Mouse (Mus musculus) spleen, postnatal 10 days (tissue): ENCODE measurements around the gene Myo1h.

Experiments
- DNase-seq, 2 experiments: peaks; one replicate each; pipeline ENCODE4 v3.0.0; 2021 to 2022; ENCODE audit warnings: low spot score in 2 of 2

Gene Myo1h

DNA sequence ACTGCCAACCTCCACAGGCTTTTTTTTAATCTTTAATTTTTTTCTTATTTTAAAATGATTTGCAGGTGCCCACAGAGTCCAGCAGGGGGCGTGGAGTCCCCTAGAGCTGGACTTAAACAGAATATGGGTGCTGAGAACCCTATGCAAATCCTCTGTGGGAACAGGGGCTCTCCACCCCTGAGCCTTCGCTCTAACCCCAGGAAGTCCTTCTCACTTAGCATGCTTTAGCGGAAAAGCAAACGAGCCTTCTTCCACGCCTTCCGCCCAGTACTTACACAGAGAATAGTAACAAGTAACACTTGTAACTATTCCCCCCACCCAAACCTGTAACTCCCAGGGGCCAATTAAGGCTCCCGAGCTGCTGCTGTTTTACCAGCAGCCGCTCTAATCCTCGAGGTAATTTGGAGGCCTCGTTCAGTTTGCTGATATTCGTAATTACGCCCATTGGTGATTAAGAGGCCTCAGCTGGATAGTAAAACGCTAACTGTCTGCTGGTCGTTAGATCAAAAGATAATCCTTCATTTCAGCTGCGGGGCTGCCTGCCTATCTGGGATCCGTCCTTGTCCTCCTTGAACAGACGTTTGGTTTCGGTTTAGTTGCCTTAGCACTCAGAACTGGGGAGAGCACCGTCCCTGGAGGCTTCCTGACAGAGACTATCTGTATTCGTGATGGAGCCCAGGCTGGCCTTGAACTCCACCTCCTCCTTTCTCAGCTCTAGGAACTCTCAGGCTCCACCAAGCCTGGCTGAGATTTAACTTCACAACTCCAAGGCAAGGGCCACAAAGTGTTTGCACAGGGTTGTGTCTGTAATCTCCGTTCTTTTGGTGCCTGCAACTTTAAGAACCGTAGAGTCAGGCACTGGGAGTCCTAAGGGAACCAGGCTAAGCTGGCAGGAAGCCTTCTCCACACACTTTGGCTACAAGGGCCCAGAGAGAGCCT, 8.0 kb downstream of the Myo1h start:
- no peak for DNase-seq

DNA sequence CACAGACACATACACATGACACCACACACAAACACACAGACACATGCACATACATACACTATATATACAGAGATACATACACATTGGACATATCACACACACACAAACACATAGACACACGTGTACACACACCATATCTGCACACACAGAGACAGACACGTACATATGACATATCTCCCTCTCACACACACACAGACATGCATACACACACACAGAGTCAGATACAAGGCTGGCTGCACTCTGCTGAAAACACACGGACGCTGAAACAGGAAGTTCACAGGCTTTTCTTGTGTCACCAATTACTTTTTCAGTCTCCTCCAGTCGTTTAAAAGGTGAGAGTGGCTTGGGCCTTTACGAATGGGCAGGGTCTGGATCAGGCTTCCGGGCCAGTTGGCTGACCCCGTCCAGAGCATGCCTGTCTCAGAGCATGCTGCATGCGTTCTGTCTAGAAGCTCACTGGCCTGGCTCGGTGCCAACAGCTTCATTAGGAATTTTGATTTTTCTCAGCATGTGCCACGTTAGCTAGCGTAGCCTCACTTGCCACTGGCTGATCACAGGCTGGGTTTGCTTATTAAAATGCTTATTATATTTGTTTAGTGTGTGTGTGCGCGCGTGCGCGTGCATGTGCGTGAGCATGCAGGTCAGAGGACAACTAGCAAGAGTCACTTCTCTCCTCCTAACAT, 9.4 kb downstream of the Myo1h start:
- DNase-seq, result no peak

DNA sequence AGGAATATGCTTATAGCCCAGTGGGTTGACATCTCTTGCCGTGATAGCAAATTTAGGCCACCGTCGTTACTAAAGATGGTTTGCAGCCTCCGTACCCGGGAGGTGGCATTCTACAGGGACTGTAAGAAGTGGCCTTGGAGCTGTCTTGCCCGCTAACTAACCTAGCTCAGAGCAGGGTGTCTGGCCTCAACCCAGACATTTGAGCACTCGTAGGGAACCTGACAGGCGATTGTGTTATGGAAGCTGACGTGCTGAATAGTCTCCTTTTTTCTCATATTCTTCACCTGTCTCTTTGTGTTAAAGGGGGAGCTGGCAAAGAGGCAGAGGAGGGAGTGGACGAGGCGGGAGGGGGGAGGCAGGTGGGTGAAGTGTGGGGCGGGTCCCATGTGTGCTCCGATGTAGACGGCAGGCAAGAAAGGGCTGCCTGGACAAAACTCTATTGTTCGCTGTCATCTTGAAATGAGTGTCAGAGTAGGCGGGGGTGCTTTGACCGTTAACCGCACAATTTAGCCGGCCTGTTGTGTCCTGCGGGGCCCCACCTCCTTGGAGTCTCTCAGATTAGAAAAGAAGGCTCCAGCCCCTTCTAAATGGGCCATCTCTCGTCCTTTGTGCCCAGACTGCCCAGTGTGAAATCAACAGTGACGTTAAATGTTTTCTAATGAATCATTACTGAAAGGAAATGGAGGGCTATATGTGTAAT, 10.3 kb downstream of the Myo1h start:
- no peak for DNase-seq

DNA sequence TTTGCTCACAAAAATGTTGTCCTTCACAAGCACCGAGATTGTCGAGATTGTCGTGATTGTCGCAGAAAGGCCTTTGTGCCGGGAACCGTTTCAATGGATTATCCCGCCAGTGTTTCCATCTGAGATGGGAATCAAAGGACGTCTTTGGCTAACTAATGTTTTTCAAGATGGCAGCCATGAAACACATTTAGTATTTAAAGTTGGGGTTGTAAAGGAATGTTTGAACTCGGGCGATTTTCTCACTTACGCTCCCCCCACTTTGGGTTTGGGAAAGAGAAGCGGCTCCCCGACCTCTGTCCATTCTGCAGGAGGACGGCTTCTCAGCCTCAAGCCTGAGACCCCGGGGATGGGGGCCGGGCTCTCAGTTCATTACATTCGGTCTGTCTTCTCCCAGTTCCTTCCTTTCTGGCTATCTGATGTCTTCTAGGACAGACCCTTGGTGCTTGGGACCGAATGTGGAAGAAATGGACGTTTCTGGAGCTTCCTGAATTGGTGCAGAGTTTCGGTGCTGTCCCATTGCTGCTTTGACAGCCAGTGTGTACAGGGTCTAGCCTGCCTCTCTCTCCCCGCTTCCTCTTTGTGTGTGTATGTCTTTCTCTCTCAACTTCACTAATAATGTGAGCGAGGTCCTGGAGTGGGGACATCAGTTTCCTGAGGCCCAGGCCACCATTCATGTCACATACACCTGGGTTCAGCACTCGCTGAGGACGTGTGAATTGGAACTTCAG, 11.1 kb downstream of the Myo1h start:
- no peak for DNase-seq

DNA sequence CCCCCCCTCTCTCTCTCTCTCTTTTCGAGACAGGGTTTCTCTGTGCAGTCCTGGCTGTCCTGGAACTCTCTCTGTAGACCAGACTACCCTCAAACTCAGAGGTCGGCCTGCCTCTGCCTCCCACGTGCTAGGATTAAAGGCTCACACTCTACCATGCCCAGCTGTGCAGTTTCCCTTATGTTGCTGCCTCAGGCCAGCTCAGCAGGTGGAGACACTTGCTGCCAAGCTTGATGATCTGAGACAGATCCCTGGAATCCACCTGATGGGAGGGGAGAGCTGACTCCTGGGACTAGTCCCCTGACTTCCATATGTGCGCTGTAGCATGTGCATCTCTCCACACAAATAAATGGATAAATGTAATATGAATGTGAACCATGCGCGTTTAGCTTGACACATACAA, 14.2 kb downstream of the Myo1h start:
- DNase-seq, result no peak

DNA sequence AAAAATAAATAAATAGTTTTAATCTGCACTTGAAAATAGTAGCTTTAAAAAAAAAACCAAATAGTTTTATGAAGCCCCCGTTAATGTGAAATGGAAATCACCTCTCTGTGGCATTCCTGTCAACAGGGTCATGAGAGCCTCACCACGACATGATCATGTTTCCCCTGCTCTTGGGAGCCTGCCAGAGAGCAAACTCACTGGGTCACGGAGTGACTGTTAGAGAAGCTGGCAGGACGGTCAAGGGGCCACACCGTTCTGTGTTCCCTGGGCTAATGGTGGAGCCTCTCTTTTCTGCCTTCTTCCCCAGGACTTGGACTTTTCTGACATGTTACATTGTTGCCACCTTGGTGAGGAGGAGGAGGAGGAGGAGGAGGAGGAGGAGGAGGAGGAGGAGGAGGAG, 17.5 kb downstream of the Myo1h start:
- DNase-seq, result no peak

DNA sequence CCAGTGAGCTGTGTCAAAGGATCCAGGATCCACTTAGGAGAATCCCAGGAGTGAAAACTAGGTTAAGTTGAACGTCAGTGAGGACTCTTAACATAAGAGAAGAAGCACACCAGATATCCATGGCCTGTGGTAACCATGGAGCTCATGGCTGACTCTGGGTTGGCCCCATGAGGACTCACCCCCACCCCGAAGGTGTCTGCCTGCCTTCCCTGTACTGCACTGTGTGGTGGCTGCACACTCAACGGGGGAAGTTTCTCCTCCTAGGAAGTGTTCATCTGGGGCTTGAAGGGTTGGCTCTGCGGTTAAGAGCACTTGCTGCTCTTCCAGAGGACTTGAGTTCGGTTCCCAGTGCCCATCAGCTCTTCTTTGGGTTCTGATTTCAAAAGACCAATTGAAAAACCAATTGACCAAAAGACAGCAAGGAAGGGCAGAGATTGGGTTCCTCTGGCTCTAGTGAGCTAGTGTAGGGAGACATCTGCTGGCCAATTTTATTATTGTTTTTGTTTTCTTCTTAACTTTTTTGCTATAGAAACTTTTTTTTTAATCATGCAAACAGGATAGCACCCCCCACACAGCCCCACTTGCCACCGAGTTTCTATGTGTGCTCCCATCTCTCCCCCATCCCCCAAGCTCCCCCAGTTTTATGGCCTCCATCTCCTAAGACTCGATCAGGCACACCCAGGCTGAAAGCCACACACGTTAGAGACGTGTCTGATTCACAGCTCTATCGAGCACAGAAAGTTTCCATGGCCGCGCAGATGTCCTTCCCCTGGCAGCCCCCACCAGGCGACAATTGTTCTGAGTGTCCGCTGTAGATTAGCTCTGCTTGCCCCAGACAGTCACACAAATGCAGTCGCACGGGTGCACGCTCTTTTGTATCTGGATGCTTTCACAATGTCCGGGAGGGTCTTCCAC, 20.1 kb downstream of the Myo1h start:
- DNase-seq, result no peak

DNA sequence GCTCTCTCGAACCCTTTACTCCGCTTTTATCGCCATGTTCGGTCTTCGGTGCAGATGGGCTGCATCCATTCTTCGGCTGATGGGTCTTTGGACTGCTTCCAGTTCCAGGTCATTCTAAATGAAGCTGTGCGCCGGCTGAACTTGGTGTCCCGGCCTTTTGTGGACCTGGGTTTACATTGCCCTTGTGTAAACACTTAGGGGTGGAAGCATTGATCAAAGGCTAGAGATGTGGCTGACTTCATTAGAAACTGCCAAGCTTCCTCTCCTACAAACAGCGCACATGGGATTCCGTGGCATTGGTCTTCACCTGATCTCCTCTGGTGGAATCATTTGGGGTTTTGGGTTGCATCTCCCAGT, 20.7 kb downstream of the Myo1h start:
- no peak for DNase-seq

DNA sequence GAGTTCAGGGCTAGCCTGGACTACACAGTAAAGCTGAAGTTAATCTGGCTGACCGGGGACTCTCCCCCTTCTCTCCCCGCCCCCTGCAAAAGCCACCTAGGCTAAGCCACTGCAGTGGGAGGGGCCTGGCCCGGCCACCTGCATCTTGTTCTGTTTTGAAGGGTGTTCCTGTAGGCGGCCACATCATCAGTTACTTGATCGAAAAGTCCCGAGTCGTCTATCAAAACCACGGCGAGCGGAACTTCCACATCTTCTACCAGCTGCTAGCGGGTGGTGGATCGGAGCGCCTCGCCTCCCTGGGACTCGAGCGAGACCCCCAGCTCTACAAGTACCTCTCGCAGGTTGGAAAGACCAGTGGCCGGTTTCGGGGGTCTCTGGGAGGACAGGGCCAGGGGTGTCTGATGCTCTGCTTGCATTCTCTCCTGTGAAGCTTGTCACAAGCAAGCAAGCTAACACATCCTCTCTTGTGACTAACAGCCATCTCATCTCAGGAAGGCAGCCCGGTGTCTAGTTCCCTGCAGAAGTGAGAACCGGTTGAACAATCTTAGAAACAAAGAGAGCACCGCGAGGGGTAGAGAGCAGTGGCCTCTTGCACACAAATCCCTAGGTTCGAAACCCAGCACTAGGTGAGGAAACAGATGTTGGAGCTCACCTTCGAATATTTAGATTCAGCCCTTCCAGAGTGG, 34.3 kb downstream of the Myo1h start:
- peak in 1 of 2 experiments; percentile 67 for DNase-seq

DNA sequence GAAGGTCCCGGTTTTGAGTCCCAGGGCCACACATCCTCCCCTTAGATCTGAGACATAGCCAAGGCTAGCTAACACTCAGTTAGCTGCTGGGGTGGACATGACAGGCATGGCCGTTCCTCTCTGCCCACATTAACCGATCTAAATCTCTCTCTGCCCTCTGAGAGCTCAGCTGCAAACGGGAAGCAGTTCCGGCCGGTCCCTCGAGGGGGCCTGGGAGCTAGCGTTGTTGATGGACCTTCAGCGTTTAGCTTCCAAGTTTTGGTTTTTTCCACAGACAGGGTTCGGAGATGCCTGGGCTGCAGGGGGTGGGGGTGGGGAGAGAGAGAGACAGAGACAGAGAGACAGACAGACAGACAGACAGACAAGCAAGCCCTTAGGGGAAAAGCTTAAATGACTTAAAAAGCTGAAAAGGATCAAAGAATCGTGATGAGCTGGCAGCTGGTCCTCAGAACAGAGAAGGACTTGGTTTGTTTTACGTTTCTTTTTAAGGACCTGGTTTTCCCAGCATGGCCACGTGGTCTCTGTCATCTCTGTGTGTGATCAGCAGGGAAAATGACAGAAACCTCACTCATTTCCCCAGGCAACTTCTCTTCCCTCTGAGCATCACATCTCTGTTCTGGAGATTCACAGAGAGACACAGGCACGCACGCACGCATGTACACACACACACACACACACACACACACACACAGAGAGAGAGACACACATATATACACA, 35.0 kb downstream of the Myo1h start:
- DNase-seq, result peak in 1 of 2 experiments; percentile 70

DNA sequence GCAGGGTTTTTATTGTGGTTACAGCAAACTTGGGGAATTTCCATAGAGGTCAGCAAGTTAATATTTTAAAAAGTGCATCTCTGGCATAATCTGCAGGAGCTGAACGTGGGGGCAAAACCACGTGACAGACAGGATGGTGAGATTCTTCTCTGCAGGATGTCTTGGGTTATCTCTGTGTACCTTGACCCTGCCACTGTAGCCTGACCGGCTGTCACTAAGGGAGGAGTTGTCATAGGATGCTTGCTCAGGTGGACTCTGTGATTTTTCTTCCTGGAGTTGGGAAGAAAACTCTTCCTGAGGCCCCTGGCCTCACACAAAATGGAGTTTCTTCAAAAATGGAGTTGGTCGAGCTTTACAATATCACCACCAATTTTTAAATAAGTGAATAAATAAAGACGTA, 54.0 kb downstream of the Myo1h start:
- DNase-seq, result no peak

DNA sequence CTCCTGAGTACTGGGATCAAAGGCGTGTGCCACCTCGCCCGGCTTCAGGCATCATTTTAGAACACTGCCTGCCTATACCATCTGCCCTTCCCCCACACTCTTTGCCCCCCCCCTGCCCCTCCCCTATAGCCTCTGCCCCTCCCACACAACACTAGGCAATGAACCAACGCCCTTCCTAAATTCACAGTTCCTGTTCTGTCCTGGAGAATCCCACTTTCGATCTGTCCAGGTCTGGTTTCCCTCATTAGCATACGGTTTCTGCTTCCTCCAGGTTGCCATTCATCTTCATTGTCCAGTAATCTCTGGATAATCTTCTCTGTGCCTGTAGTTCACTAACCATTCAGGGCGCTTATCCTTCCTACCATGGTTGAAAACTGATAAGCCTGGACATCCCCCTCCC, 54.6 kb downstream of the Myo1h start:
- no peak for DNase-seq

DNA sequence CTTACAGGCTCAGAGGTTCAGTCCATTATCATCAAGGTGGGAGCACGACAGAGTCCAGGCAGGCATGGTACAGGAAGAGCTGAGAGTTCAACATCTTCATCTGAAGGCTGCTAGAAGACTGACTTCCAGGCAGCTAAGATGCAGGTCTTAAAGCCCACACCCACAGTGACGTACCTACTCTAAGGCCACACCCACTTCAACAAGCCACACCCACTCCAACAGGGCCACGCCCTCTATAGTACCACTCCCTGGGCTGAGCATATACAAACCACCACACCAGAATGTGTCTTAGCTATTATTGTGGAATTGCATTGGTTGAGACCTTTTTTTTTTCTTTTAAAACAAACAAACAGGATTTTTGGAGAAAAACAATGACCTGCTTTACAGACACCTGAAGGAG, 56.6 kb downstream of the Myo1h start:
- DNase-seq, result peak in 1 of 2 experiments; percentile 50

DNA sequence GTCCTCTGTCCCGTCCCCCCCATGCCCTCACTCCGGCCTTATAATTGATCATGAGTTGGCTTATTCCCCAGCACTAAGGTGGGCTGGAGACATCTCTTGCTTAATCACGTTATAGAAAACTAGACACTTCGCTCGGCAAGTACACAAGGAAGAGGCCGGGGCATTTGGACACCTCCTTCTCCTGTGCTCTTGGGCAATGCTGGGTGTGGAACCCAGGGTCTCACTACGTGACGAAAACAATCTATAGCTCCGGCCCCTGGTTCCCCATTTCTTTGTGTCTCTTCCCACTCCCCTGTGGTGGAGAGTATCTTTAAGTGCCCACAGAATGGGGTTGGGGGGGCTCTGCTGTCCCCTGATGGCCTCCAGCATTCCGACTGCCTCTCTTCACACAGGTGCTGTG, 58.0 kb downstream of the Myo1h start:
- no peak for DNase-seq

DNA sequence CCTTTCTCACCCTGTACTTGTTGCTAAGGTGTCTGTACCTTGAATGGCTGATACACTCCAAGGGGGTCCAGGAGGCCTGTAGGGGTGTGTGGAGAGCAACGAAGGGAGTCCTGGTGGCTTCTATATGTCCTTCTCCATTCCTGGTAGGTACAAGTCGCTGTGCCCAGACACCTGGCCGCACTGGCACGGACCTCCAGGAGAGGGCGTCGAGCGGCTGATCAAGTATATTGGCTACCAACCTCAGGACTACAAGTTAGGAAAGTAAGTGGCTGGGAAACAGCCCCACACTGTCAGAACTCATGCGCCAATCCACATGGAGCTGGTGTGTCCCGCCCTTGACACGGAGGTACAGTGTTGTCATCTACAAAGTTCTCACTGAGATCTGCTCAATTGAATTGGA, 62.5 kb downstream of the Myo1h start:
- DNase-seq, result no peak

DNA sequence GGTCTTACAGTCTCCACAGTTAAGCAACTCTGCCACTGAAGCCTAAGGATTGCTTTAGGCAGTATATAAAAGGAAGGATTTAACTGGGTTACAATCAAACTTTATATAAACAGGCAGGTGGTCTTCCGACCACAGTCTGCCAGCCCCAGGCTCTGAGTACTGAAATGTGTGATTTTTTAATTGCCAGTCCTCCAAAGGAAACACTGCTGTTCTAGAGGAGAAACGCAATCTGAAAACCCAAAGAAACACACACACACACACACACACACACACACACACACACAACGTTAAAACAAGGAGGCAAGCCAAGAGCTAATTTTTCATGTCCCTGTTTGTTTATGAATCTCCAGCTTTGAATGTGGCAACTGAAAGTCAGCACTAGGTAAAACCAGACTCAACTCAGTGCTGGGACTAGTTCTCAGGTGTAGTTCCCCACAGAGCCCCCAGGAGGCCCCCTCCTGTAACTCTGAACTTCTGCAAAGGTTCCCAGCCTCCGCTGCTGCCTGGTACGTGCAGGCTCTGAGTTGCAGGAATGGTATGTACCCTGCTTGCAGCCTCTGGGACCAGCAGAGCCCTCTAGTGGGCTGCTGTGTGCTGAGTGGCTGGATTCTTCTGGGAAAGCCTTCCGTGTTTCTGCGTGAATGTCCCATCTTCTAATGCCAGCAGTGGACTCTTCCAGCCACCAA, 67.4 kb downstream of the Myo1h start:
- DNase-seq, result peak in 1 of 2 experiments; percentile 79

DNA sequence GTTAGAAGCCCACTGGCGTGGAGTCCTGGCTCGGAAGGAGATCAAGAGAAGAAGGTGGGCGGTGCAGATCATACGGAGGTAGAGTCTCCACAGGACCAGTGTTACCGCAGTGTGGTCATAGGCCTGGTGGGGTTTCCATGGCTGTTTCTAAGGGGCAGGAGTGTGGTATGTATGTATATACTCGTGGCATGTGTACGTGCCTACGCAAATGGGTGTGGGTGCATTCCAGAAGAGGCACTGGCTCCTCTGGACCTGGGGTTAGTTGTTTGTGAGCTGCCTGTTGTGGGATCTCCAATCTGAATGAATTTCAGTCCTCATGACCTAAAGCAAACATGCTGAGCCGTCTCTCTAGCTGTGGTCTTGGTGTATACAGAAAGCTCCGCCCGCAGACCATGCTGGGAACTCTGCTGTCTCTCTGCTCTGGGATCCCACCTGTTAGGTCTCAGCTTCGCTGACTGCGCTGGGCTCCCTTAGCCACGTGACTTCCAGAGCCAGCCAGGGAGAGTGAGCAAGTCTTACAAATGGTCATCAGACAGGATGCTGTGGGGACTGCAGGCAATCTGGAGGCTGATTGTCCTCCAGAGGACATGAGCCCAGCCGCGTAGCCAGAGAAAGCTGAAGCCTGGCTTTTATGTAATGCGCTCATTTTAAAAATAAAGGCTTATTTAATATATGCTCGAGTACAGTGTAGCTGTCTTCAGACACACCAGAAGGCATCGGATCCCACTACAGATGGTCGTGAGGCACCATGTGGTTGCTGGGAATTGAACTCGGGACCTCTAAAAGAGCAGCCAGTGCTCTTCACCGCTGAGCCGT, 68.2 kb downstream of the Myo1h start:
- no peak for DNase-seq

DNA sequence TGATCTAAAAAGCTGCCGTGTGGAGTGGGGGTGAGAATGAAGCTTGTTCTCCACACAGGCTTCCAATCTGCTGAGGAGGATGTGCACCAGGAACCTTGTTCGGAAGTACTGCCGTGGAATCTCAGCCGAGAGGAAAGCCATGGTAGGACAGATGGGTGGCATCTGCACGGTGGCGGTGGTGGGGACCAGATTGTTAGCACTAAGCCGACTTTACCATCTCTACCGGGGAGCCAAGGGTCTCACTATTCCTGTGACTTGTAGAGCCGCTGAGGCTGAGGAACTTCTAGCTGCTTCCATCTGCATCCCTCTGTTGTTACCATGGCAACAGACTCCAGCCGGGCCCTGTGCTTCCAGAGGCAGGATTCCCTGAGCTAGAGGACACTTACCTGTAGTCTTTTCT, 69.9 kb downstream of the Myo1h start:
- no peak for DNase-seq
